Mouse (Mus musculus): ENCODE measurements around the gene Adig.
A peak's percentile ranks its signal among the peaks of the same experiment; 100 is the strongest.

Adig gene

GRCm38 (mm10) chr2:158501836-158502812 lies at the start of gene Adig:
Adig (plus strand) TSS chr2:158502612.
- no peak for DNase-seq (ENCODE audit: low spot score)

DNA sequence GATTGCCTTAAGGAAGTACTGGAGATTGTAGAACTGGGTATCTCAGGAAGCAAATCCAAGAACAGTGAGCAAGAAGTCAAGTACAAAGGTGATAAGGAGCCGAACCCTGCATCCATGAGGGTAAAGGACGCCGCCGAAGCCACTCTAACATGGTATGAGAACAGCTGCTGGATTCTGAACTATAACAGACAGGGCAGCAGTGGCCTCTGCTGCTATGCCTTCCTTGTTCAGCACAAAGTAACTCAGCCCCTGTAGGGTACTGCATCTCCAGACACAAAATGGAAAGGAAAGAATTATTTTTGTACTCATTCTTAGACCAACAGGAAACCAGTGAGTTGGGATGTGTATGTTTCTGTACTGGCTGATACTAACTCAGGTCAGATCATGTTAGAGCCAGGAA lies 46.0 kb upstream of the Adig start:
- DNase-seq (ENCODE audit: low spot score): no peak

DNA sequence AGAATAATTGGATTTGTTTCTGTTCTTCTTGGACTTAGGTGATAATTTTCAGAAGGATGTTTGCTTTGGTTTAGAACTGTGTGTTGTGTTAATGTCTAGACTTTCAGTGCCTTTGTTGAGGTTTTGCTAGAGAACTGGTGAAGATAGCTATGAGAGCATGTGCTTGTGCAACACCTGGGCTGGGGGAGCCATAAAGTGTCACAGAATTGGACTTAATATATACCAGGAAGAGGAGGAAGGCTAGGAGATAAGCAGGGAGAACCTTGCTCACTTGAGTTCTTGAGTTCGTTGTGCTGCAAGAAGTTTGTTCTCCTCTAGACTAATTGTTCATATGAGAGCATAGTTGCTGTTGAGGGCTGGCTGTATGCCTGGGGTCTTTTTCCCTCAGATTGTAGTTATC lies 44.8 kb upstream of the Adig start:
- DNase-seq (ENCODE audit: low spot score): no peak

GRCm38 (mm10) chr2:158462450-158462849 lies 40.0 kb upstream of the Adig start:
- DNase-seq (ENCODE audit: low spot score): no peak

GRCm38 (mm10) chr2:158474159-158474558 lies 28.3 kb upstream of the Adig start:
- DNase-seq (ENCODE audit: low spot score): no peak

GRCm38 (mm10) chr2:158477640-158478039 lies 24.8 kb upstream of the Adig start:
- no peak for DNase-seq (ENCODE audit: low spot score)

GRCm38 (mm10) chr2:158498457-158498856 lies 4.0 kb upstream of the Adig start:
- DNase-seq (ENCODE audit: low spot score): no peak

DNA sequence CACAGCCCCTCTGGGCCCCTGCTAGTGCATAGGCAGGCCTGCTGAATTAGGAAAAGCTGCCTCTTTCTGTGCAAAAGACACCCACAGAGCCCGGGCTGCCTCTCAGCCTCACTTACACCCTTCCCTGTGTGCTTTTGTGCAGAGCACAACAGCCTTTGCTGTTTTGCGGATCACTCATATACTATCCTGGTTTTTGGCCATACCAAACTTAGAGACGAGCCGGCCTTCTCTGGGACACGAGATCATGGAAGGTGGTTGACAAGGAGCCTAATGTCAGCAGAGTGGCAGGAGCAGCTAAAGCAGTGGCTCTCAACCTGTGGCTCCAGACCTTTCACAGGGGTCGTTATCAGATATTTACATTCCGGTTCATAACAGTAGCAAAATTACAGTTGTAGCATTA lies 814 bp downstream of the Adig start:
- DNase-seq (ENCODE audit: low spot score): no peak

DNA sequence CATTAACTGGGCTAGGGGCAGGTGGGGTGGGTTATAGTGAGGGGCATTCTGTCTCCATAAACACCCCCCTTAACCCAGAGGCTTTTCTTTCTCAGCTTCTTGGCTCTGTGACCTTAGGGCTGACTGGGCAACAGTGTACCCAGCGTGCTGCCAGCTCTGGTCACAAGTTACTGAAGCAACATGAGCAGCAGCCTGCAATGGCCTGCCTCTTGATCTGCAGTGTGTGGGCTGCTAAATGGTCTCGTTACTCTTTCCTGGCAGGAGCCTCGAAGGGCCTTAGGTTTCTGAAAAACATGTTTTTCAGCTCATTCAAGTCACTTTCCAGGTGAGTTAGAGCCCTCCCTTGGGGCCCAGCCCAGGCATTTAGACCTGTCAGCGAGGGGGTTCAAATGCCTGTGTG lies 1.3 kb downstream of the Adig start:
- no peak for DNase-seq (ENCODE audit: low spot score)

GRCm38 (mm10) chr2:158506475-158506874 lies 4.1 kb downstream of the Adig start:
- no peak for DNase-seq (ENCODE audit: low spot score)

DNA sequence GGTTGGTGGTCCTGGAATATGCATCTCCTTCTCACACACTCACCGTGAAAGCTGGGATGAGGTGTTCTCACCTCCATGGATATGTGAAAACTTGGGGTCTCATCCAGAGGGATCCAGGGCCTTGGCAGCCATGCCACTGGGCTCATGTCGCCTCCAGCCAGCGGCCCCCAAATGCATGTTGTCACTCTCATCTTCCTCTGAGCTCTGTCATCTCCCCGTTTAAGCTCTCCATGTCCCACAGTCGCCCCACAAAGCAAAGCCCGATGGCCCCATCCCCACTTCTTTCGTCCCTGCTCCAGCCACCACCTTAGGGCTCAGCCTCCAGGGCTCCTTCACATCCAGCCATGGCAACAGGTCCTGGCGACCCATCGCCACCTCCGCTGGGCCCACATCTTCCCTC lies 4.6 kb downstream of the Adig start:
- no peak for DNase-seq (ENCODE audit: low spot score)

GRCm38 (mm10) chr2:158510665-158511064 lies 8.3 kb downstream of the Adig start:
- DNase-seq (ENCODE audit: low spot score): no peak

DNA sequence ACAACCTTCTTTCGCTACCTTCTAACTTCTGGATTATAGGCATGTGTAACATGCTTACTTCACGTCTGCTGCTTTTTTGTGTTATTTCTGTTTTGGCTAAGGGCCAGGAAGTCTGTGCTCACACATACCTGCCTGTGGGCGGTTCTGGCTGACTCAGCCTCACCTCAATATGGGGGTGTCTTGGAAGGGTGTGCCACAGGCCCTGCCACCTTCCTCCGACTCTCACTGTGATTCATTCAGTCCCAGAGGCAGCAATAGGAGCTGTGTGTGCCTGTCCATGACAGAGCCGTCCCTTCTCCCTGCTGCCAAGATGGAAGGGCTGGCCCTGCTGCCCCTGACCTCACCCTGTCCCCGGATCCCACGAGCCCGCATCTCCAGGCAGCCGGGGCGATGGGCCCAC lies 10.1 kb downstream of the Adig start, which contains the start of gene Arhgap40:
TSS of gene Arhgap40 (plus strand) at position 269 of the 400 bp plus-strand sequence.
- no peak for DNase-seq (ENCODE audit: low spot score)

- no peak for DNase-seq (ENCODE audit: low spot score)
These were observed 11.5 kb downstream of the Adig start for GRCm38 (mm10) chr2:158513821-158514336.

- DNase-seq (ENCODE audit: low spot score): no peak
These were observed 16.2 kb downstream of the Adig start for GRCm38 (mm10) chr2:158518583-158518982.

- DNase-seq (ENCODE audit: low spot score): no peak
These were observed 16.7 kb downstream of the Adig start for GRCm38 (mm10) chr2:158519071-158519470.

GRCm38 (mm10) chr2:158519800-158520199 lies 17.4 kb downstream of the Adig start:
- no peak for DNase-seq (ENCODE audit: low spot score)

DNA sequence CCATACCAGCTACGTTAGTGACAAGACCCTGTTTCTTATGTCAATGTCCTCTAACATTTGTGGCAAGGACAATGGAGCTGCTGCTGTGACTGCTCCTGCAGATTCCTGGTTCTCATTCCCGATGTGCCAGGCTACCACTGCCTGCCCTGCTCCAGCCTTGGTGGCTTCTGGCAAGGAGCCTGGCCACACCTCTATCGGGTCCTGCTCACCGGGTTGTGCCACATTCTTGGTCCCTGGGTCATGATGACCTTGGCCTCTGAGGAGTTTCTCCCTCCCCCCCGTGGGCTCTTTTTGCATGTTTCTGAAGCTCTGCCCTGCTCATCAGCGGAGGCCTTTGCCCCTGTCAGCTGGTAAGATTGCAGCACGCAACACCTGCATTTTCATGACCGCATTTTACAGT lies 20.6 kb downstream of the Adig start:
- no peak for DNase-seq (ENCODE audit: low spot score)

- DNase-seq (ENCODE audit: low spot score): no peak
These were observed 21.9 kb downstream of the Adig start for GRCm38 (mm10) chr2:158524129-158524860.

GRCm38 (mm10) chr2:158534090-158534489 lies 31.7 kb downstream of the Adig start:
- DNase-seq (ENCODE audit: low spot score): peak; percentile 37

DNA sequence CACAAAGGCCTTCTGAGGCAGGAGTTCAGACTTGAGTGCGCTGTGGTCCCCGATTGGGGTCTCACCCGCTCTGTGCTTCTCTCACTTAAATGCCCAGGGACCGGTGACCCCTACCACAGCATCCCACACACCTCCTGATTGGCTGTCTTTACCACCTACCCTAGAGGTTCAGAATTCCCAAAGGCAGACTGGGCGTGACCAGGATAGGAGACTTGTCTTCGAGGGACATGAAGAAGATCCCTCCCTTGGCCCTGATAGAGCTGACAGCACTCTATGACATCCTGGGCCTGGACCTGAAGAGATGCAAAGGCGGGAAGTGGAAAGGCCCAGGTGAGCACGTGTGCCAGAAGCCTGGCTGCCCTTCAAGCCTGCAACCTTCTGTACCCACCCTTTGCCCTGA lies 32.1 kb downstream of the Adig start:
- no peak for DNase-seq (ENCODE audit: low spot score)

- no peak for DNase-seq (ENCODE audit: low spot score)
These were observed 37.3 kb downstream of the Adig start for GRCm38 (mm10) chr2:158539433-158540305.
